Mouse (Mus musculus) sigmoid colon, adult 10 weeks (tissue): Measurements from ENCODE around the gene Slc22a15. TPM values are rescaled to one million over a fixed set of nuclear protein-coding genes. Genes with fewer than 3 reads are reported as not detected.

Source experiments
- polyA plus RNA-seq: library from polyadenylated mRNA; stranded (reverse); fragments of 350-450 nt; fragmentation: Illumina TruSeq; extraction: RNeasy Lipid Tissue Mini Kit (QIAGEN cat#74804); gene quantifications from one replicate; pipeline ENCODE4 v1.2.3, GENCODE M21; 2014; ENCODE audit warnings: low read depth, low replicate concordance

Slc22a15 gene
- polyA plus RNA-seq: 20.5 TPM

GRCm38 (mm10) chr3:101923843-101924740, at the start of gene Slc22a15:
Gene Slc22a15, minus strand, starts transcription at chr3:101924453.

GRCm38 (mm10) chr3:101848816-101849215, 75.4 kb downstream of the Slc22a15 start, which contains the start of gene Mab21l3:
Gene Mab21l3, minus strand, starts transcription at chr3:101848959.

Other genes starting within 250 kb of the Slc22a15 start
- not detected for gene Mab21l3, start 75.5 kb downstream of the Slc22a15 start, polyA plus RNA-seq
- not detected for gene Nhlh2, start 85.6 kb upstream of the Slc22a15 start, polyA plus RNA-seq
- gene Casq2, start 162.0 kb upstream of the Slc22a15 start, polyA plus RNA-seq: 13.2 TPM